Mouse (Mus musculus) midbrain, embryonic 15.5 days (tissue): ENCODE data around the gene Mcf2l. TPM values are rescaled to one million over a fixed set of nuclear protein-coding genes. Genes with fewer than 3 reads are reported as not detected.

Experiments used
- ATAC-seq: fragments of 200-750 bp; cut with Nextera tagmentation; replicated peaks from 2 replicates; pipeline ENCODE4 v1.8.0; 2017; ENCODE audit warnings: moderate TSS enrichment
- H3K27ac ChIP-seq: fragments of 300-500 bp; sonication (generic); 2 replicates; pipeline ENCODE4 v1.5.1; 2015; ENCODE audit warnings: mild to moderate bottlenecking, inconsistent platforms
- H3K27me3 ChIP-seq: fragments of 300-500 bp; sonication (generic); replicated peaks from 2 replicates; pipeline ENCODE4 v1.6.1; 2015; ENCODE audit warnings: inconsistent platforms
- H3K36me3 ChIP-seq: fragments of 300-500 bp; sonication (generic); replicated peaks from 2 replicates; pipeline ENCODE4 v1.6.1; 2015; ENCODE audit warnings: inconsistent platforms
- H3K4me1 ChIP-seq: fragments of 300-500 bp; sonication (generic); 2 replicates; pipeline ENCODE4 v1.6.1; 2015; ENCODE audit warnings: inconsistent platforms
- H3K4me2 ChIP-seq: fragments of 300-500 bp; sonication (generic); 2 replicates; pipeline ENCODE4 v1.6.1; 2015; ENCODE audit warnings: inconsistent platforms, mild to moderate bottlenecking, moderate library complexity
- H3K4me3 ChIP-seq: fragments of 300-500 bp; sonication (generic); 2 replicates; pipeline ENCODE4 v1.5.1; 2015; ENCODE audit warnings: mild to moderate bottlenecking, inconsistent platforms
- H3K9ac ChIP-seq: fragments of 300-500 bp; sonication (generic); 2 replicates; pipeline ENCODE4 v1.6.1; 2015; ENCODE audit warnings: mild to moderate bottlenecking, inconsistent platforms
- H3K9me3 ChIP-seq: fragments of 300-500 bp; sonication (generic); 2 replicates; pipeline ENCODE4 v1.6.1; 2016; ENCODE audit warnings: inconsistent platforms
- WGBS: fragments of 180-500 bp; shearing (Covaris S2); methylation state at CpG from one replicate; pipeline ENCODE4 v1.1.7; 2015; ENCODE audit warnings: mixed read lengths; 5-methylcytosine and 5-hydroxymethylcytosine counted together
- polyA plus RNA-seq: library from polyadenylated mRNA; unstranded; fragments of >200 nt; fragmentation: Nextera tagmentation; extraction: Ambion mirVana; gene quantifications from 2 replicates; pipeline ENCODE4 v1.2.1, GENCODE M21; 2015

The Mcf2l gene
- polyA plus RNA-seq, 1 experiment from 2014 or later: 189 TPM

GRCm38 (mm10) chr8:12844347-12844950, 29.2 kb upstream of the Mcf2l start:
- no peaks in the 10 kb centered on the region for H3K4me1 ChIP-seq
- H3K27ac ChIP-seq: no peak overlapping the region
- H3K9me3 ChIP-seq: no peaks in the 10 kb centered on the region
- ATAC-seq: no peak
- WGBS: 95% methylated on average over 16 of the region's 16 CpGs
- no peaks in the 10 kb centered on the region for H3K27me3 ChIP-seq
- H3K4me2 ChIP-seq: no peak overlapping the region
- no peak overlapping the region for H3K4me3 ChIP-seq
- no peak overlapping the region for H3K9ac ChIP-seq
- peaks cover 17% of the 10 kb centered on the region; the same call in 1 of the 2 replicates for H3K36me3 ChIP-seq

- WGBS: 94% methylated on average over 6 of the region's 6 CpGs
- Histone ChIP-seq H3K4me3 (no peak overlapping the region), H3K27ac (no peak overlapping the region), H3K36me3 (peaks cover 28% of the 10 kb centered on the region; the same call in 1 of the 2 replicates), H3K9ac (no peak overlapping the region), H3K4me1 (no peaks in the 10 kb centered on the region), H3K9me3 (no peaks in the 10 kb centered on the region), H3K27me3 (no peaks in the 10 kb centered on the region), H3K4me2 (no peak overlapping the region)
- no peak for ATAC-seq
These were observed 27.2 kb upstream of the Mcf2l start for GRCm38 (mm10) chr8:12846447-12846846.

GRCm38 (mm10) chr8:12851241-12851640, 22.4 kb upstream of the Mcf2l start:
- H3K9me3 ChIP-seq: no peaks in the 10 kb centered on the region
- WGBS: 88% methylated on average over 10 of the region's 10 CpGs
- no peaks in the 10 kb centered on the region for H3K4me1 ChIP-seq
- H3K9ac ChIP-seq: no peak overlapping the region
- ATAC-seq: no peak
- H3K4me3 ChIP-seq: no peak overlapping the region
- no peak overlapping the region for H3K4me2 ChIP-seq
- H3K36me3 ChIP-seq: peaks cover 23% of the 10 kb centered on the region; the same call in 1 of the 2 replicates
- no peaks in the 10 kb centered on the region for H3K27me3 ChIP-seq
- no peak overlapping the region for H3K27ac ChIP-seq

GRCm38 (mm10) chr8:12856038-12856437, 17.6 kb upstream of the Mcf2l start:
- peaks cover 6% of the 10 kb centered on the region; the same call in 1 of the 2 replicates for H3K36me3 ChIP-seq
- no peak overlapping the region for H3K27ac ChIP-seq
- H3K4me3 ChIP-seq: no peak overlapping the region
- no peak overlapping the region for H3K9ac ChIP-seq
- H3K27me3 ChIP-seq: no peaks in the 10 kb centered on the region
- WGBS: 77% methylated on average over 15 of the region's 15 CpGs
- H3K9me3 ChIP-seq: no peaks in the 10 kb centered on the region
- no peaks in the 10 kb centered on the region for H3K4me1 ChIP-seq
- H3K4me2 ChIP-seq: no peak overlapping the region
- no peak for ATAC-seq

- no peak overlapping the region for H3K4me2 ChIP-seq
- H3K36me3 ChIP-seq: peaks cover 17% of the 10 kb centered on the region; the same call in 1 of the 2 replicates
- H3K9ac ChIP-seq: no peak overlapping the region
- no peak overlapping the region for H3K27ac ChIP-seq
- no peaks in the 10 kb centered on the region for H3K4me1 ChIP-seq
- no peak overlapping the region for H3K4me3 ChIP-seq
- 90% methylated on average over 3 of the region's 3 CpGs for WGBS
- ATAC-seq: no peak
- no peaks in the 10 kb centered on the region for H3K9me3 ChIP-seq
- H3K27me3 ChIP-seq: no peaks in the 10 kb centered on the region
These were observed 10.5 kb upstream of the Mcf2l start for GRCm38 (mm10) chr8:12863061-12863460.

- no peak overlapping the region for H3K4me3 ChIP-seq
- peaks cover 17% of the 10 kb centered on the region; the same call in 1 of the 2 replicates for H3K36me3 ChIP-seq
- H3K4me2 ChIP-seq: no peak overlapping the region
- H3K9ac ChIP-seq: no peak overlapping the region
- no peaks in the 10 kb centered on the region for H3K4me1 ChIP-seq
- H3K9me3 ChIP-seq: no peaks in the 10 kb centered on the region
- no peak for ATAC-seq
- H3K27me3 ChIP-seq: no peaks in the 10 kb centered on the region
- 80% methylated on average over 14 of the region's 14 CpGs for WGBS
- no peak overlapping the region for H3K27ac ChIP-seq
These were observed 10.0 kb upstream of the Mcf2l start for GRCm38 (mm10) chr8:12863608-12864007.

GRCm38 (mm10) chr8:12865790-12866189, 7.8 kb upstream of the Mcf2l start:
- no peaks in the 10 kb centered on the region for H3K9me3 ChIP-seq
- no peak overlapping the region for H3K4me3 ChIP-seq
- no peak overlapping the region for H3K4me2 ChIP-seq
- H3K9ac ChIP-seq: no peak overlapping the region
- no peak overlapping the region for H3K27ac ChIP-seq
- H3K36me3 ChIP-seq: peaks cover 14% of the 10 kb centered on the region; the same call in 1 of the 2 replicates
- WGBS: 62% methylated on average over 6 of the region's 6 CpGs
- ATAC-seq: no peak
- H3K4me1 ChIP-seq: peaks cover 2% of the 10 kb centered on the region; the same call in 1 of the 2 replicates
- H3K27me3 ChIP-seq: no peaks in the 10 kb centered on the region

GRCm38 (mm10) chr8:12869661-12870060, 3.9 kb upstream of the Mcf2l start:
- peaks cover 33% of the 10 kb centered on the region for H3K4me1 ChIP-seq
- H3K27ac ChIP-seq: no peak overlapping the region
- H3K4me3 ChIP-seq: no peak overlapping the region
- H3K9me3 ChIP-seq: no peaks in the 10 kb centered on the region
- WGBS: 76% methylated on average over 3 of the region's 3 CpGs
- no peak overlapping the region for H3K4me2 ChIP-seq
- no peak overlapping the region for H3K9ac ChIP-seq
- ATAC-seq: no peak
- no peaks in the 10 kb centered on the region for H3K36me3 ChIP-seq
- no peaks in the 10 kb centered on the region for H3K27me3 ChIP-seq

GRCm38 (mm10) chr8:12870656-12871055, 3.0 kb upstream of the Mcf2l start:
- no peaks in the 10 kb centered on the region for H3K36me3 ChIP-seq
- no peak overlapping the region for H3K9ac ChIP-seq
- no peak for ATAC-seq
- no peak overlapping the region for H3K4me3 ChIP-seq
- H3K9me3 ChIP-seq: no peaks in the 10 kb centered on the region
- WGBS: 79% methylated on average over 5 of the region's 5 CpGs
- no peak overlapping the region for H3K4me2 ChIP-seq
- H3K27me3 ChIP-seq: no peaks in the 10 kb centered on the region
- peak overlapping the region; percentile 82 for H3K27ac ChIP-seq
- H3K4me1 ChIP-seq: peaks cover 37% of the 10 kb centered on the region

GRCm38 (mm10) chr8:12871461-12871860, 2.1 kb upstream of the Mcf2l start:
- Histone ChIP-seq H3K27ac (peak overlapping the region; percentile 82), H3K9me3 (no peaks in the 10 kb centered on the region), H3K4me2 (no peak overlapping the region), H3K4me3 (no peak overlapping the region), H3K27me3 (no peaks in the 10 kb centered on the region), H3K9ac (no peak overlapping the region), H3K4me1 (peaks cover 39% of the 10 kb centered on the region), H3K36me3 (no peaks in the 10 kb centered on the region)
- WGBS: 4% methylated on average over 5 of the region's 5 CpGs
- ATAC-seq: peak; percentile 46

GRCm38 (mm10) chr8:12872983-12873356, 636 bp upstream of the Mcf2l start:
- no peak overlapping the region for H3K27ac ChIP-seq
- peak overlapping the region; percentile 59; the same call in 1 of the 2 replicates for H3K9ac ChIP-seq
- H3K9me3 ChIP-seq: no peaks in the 10 kb centered on the region
- 6% methylated on average over 8 of the region's 9 CpGs for WGBS
- peaks cover 39% of the 10 kb centered on the region for H3K4me1 ChIP-seq
- peak overlapping the region; percentile 59 for H3K4me3 ChIP-seq
- peak overlapping the region; percentile 83 for H3K4me2 ChIP-seq
- no peaks in the 10 kb centered on the region for H3K27me3 ChIP-seq
- peak; percentile 1; the same call in 1 of the 2 replicates for ATAC-seq
- no peaks in the 10 kb centered on the region for H3K36me3 ChIP-seq

GRCm38 (mm10) chr8:12874194-12874791, 687 bp downstream of the Mcf2l start:
- H3K9me3 ChIP-seq: no peaks in the 10 kb centered on the region
- peaks cover 39% of the 10 kb centered on the region for H3K4me1 ChIP-seq
- H3K36me3 ChIP-seq: no peaks in the 10 kb centered on the region
- H3K27me3 ChIP-seq: no peaks in the 10 kb centered on the region
- H3K9ac ChIP-seq: peak overlapping the region; percentile 59
- ATAC-seq: peak; percentile 44
- H3K4me3 ChIP-seq: peak overlapping the region; percentile 59
- H3K27ac ChIP-seq: peak overlapping the region; percentile 63; the same call in 1 of the 2 replicates
- peak overlapping the region; percentile 83 for H3K4me2 ChIP-seq
- 12% methylated on average over 8 of the region's 8 CpGs for WGBS

- Histone ChIP-seq H3K36me3 (no peaks in the 10 kb centered on the region), H3K9ac (no peak overlapping the region), H3K27ac (no peak overlapping the region), H3K9me3 (no peaks in the 10 kb centered on the region), H3K4me1 (peaks cover 39% of the 10 kb centered on the region), H3K27me3 (no peaks in the 10 kb centered on the region), H3K4me2 (peak overlapping the region; percentile 83; the same call in 1 of the 2 replicates), H3K4me3 (no peak overlapping the region)
- 68% methylated on average over 4 of the region's 4 CpGs for WGBS
- ATAC-seq: no peak
These were observed 1.4 kb downstream of the Mcf2l start for GRCm38 (mm10) chr8:12874971-12875370.
